Mouse (Mus musculus) heart, adult 9 months (tissue): ENCODE measurements around the gene Mdm2.
"Not testable (repeated sequence)": the region's sequence is repeated elsewhere in the genome, so short reads cannot be mapped to it uniquely, and the experiment has no call there.

Source experiments
- DNase-seq, 2 experiments: peaks; one replicate each; pipeline ENCODE4 v3.0.0; 2022; ENCODE audit warnings: low spot score in 2 of 2

Gene Mdm2

DNA sequence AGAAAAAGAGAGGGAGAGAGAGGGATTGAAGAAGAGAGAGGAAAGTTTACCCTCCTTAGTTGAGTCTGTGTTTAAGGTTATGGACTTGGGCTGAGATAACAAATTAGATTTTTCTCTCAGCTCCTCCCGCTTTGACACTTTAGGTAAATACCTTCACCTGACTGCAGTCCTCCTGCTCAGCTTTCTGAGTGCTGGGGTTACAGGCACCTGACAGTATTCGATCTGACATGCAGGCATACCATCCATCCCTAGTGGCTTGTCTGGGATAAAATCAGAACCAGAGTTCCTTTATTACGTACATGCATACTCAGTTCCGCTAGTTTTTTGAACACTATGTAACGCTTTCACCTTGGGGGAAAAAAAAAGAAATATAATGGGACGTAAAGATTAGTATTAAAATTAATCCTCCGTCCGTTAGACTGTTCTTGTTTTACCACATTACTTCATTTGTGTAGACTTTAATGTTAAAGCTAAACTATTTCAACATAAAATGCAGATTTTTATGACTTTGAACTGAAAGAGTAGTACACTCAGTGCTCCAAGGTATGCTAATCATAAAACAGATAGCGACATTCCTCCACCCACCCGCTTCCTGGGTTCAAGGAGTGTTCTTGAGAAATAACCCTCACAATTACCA is 38.6 kb upstream of the Mdm2 start:
- DNase-seq = no peak

GRCm38 (mm10) chr10:117748276-117749049 is 37.9 kb upstream of the Mdm2 start:
- no peak for DNase-seq

GRCm38 (mm10) chr10:117747711-117748110 is 37.2 kb upstream of the Mdm2 start:
- no peak for DNase-seq

DNA sequence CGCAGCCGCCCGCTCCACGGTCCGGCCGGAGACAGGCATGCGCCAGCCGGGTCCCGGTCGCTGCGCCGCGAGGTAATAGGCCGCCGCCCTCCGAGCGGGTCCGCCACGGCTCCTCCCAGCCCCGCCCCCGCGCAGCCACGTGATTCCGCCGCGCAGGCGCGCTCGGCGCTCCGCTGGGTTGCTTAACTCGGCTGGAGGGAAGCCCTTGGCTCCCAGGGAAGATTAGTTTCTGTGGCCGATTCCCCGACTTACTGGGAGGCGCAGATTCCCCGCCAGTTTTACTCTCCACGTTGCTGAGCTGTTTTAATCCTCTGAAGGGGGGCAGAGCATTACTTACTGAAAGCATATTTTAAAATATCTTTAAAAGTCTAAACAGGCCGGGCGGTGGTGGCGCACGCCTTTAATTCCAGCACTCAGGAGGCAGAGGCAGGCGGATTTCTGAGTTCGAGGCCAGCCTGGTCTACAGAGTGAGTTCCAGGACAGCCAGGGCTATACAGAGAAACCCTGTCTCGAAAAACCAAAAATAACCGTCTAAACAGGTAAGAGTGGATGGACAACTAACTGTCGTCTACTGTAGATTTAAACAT is 35.8 kb upstream of the Mdm2 start, which contains the start of gene Slc35e3:
Gene Slc35e3, minus strand, starts transcription at position 69 of the 587 bp plus-strand sequence.
- DNase-seq = peak; percentile 94 to 97

GRCm38 (mm10) chr10:117745570-117746296 is 35.2 kb upstream of the Mdm2 start:
- not testable (repeated sequence) for DNase-seq

- DNase-seq = no peak
These were observed 33.4 kb upstream of the Mdm2 start for GRCm38 (mm10) chr10:117743917-117744316.

DNA sequence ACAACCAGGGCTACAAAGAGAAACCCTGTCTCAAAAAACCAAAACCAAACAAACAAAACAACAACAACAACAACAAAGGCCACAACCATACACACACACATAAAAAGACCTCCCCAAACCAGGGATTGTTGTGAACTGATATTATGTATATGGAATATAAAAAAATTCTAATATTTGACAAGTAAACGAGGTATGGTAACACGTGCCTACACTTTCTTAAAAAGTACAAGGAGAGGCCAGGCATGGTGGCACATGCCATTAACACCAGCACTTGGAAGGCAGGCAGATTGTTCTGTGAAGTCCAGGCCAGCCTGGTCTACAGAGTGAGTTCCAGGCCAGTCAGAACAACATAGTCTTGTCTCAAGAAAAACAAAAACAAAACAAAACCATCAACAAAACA is 32.6 kb upstream of the Mdm2 start:
- no peak for DNase-seq

- no peak for DNase-seq
These were observed 32.1 kb upstream of the Mdm2 start for GRCm38 (mm10) chr10:117742618-117743017.

- no peak for DNase-seq
These were observed 31.3 kb upstream of the Mdm2 start for GRCm38 (mm10) chr10:117741698-117742475.

DNA sequence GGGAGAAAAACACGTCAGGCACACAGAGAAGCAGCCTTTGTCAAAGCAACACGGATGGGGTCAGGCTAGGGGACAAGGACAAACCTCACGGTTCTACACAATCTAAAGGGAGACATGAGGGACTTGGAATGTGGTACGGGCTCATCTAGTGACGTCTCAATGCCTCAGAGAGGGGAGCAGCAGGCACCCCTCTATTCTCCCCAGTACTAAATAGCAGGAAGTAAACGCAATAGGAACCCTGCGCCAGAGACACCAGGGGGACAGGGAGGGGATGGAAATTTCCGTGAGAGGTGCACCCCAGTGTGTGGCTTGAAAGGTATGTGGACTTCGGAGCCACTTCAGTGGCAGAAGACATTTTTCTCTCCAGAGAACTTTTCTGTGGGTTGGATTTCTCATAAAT is 30.4 kb upstream of the Mdm2 start:
- DNase-seq = no peak

DNA sequence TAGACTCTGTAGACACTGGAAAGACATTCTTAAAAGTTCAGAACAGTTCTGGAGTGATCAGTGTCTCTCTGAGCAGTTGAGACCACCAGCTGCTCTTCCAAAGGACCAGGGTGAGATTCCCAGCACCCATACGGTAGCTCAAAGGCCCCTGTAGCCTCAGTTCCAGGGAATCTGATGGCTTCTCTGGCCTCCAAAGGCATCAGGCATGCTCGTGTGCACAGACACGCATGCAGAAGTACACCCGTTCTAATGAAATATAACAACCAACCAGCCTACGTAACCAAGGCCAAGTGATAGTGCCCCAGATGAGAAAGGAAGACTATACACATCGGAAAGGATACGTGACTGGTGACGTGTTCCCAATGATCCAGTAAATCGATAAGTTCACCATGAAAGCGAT is 29.6 kb upstream of the Mdm2 start:
- no peak for DNase-seq

- no peak for DNase-seq
These were observed 29.0 kb upstream of the Mdm2 start for GRCm38 (mm10) chr10:117739648-117739948.

GRCm38 (mm10) chr10:117738928-117739647 is 28.5 kb upstream of the Mdm2 start:
- DNase-seq = no peak

DNA sequence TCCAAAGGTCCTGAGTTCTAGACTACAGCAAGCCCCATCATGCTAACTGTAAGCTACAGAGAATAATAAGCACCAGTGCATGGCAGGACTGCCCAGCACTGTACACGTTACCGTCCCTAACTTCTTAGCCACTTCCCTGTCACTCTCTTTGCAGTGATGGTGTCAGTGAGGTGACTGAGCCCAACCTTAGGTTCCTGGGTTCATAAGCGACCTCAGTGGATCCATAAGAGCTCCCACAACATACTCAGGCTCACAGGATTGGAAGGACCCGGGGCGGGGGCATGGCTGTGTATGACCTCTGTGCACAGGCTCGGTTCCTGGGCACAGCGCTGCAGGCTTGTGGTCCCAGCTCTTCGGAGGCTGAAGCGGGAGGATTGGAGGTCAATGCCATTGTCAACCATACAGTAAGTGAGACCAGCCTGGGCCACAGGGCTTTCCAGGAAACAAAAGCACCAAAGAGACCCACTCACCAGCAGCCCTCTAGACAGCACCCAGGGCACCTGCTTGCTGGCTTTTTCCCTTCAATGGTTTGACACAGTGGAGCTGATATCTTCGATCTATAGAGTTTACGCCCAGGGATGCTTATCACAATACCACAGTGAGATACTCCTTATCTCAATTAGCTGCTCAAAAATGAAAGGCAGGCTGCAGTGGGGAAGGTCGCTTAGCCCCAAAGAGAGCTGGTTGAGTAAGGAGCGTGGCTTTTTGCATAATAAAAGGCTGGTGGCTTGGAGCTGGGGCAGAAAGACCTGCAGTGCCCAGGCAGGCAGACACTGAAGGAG is 27.8 kb upstream of the Mdm2 start:
- no peak for DNase-seq

- DNase-seq = not testable (repeated sequence)
These were observed 26.9 kb upstream of the Mdm2 start for GRCm38 (mm10) chr10:117737498-117737897.

GRCm38 (mm10) chr10:117737075-117737474 is 26.5 kb upstream of the Mdm2 start:
- DNase-seq = no peak

GRCm38 (mm10) chr10:117736573-117736972 is 26.0 kb upstream of the Mdm2 start:
- DNase-seq = no peak

- DNase-seq = not testable (repeated sequence)
These were observed 24.8 kb upstream of the Mdm2 start for GRCm38 (mm10) chr10:117735396-117735795.

- not testable (repeated sequence) for DNase-seq
These were observed 23.7 kb upstream of the Mdm2 start for GRCm38 (mm10) chr10:117734104-117734852.
